In the genomic region with DNA sequence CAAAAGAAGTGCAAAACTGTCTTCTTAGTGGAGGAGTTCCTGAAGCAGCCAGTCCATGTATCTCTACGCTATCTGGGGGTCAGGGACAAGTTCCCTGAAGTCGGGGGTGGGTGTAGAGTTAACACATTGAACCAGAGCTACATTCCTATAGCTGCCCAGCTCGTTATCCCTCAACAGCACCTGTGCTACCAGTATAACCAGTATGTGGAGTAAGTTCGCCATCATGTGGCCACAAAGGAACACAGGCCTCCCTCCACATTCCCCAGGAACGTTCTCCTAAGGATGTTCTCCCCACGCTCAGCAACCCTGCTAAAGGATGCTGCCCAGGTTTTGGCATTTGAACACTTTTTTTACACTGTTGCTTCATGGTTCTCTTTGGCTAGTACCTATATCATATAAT, we compare ENCODE assay signal across 9 mouse cellular contexts. TPM values are rescaled to one million over a fixed set of nuclear protein-coding genes. Genes with fewer than 3 reads are reported as not detected.
DNase-seq lines count a peak whose midpoint lies in the region; ATAC-seq and TF ChIP-seq lines count a peak whose summit lies in the region.
"Had no signal": no experiment of that assay in that cellular context is flagged by ENCODE, and none has a peak within 500 bp of the region (broad histone marks: within the 10 kb centered on the region; RNA-seq: fewer than 3 reads in every experiment).

No protein-coding gene starts in this region.

- H3K36me3 ChIP-seq in hindbrain, embryonic 10.5 days: no peaks in the 10 kb centered on the region
- no peaks in the 10 kb centered on the region for H3K36me3 ChIP-seq in hindbrain, embryonic 12.5 days
- no peaks in the 10 kb centered on the region for H3K36me3 ChIP-seq in myocyte (ENCODE audit: control insufficient read depth, insufficient read depth)
- H3K36me3 ChIP-seq in intestine, embryonic 15.5 days: no peaks in the 10 kb centered on the region
- H3K36me3 ChIP-seq: midbrain, embryonic 12.5 days had no signal

- TF ChIP-seq POLR2A in myocyte (IDR thresholded peaks at IDR 0.05; ENCODE audit: insufficient read length, low read depth): no peak

- H3K9me3 ChIP-seq in hindbrain, embryonic 10.5 days: no peaks in the 10 kb centered on the region
- no peaks in the 10 kb centered on the region for H3K9me3 ChIP-seq in hindbrain, embryonic 12.5 days (replicated peaks)
- H3K9me3 ChIP-seq in intestine, embryonic 15.5 days: no peaks in the 10 kb centered on the region
- H3K9me3 ChIP-seq: midbrain, embryonic 12.5 days had no signal

- no peaks in the 10 kb centered on the region for H3K27me3 ChIP-seq in hindbrain, embryonic 10.5 days (ENCODE audit: insufficient read depth, poor library complexity, severe bottlenecking)
- H3K27me3 ChIP-seq in hindbrain, embryonic 12.5 days: no peaks in the 10 kb centered on the region
- H3K27me3 ChIP-seq in Patski: peaks cover 30% of the 10 kb centered on the region
- no peaks in the 10 kb centered on the region for H3K27me3 ChIP-seq in myocyte (ENCODE audit: control insufficient read depth, insufficient read depth, insufficient read length)
- H3K27me3 ChIP-seq in intestine, embryonic 15.5 days (replicated peaks): no peaks in the 10 kb centered on the region
- H3K27me3 ChIP-seq: midbrain, embryonic 12.5 days had no signal

- H3K4me1 ChIP-seq in hindbrain, embryonic 10.5 days (replicated peaks): no peaks in the 10 kb centered on the region
- H3K4me1 ChIP-seq in hindbrain, embryonic 12.5 days: no peaks in the 10 kb centered on the region
- no peaks in the 10 kb centered on the region for H3K4me1 ChIP-seq in intestine, embryonic 15.5 days (replicated peaks)
- H3K4me1 ChIP-seq: midbrain, embryonic 12.5 days had no signal

- H3K9ac ChIP-seq in hindbrain, embryonic 12.5 days: no peak overlapping the region
- no peak overlapping the region for H3K9ac ChIP-seq in intestine, embryonic 15.5 days
- H3K9ac ChIP-seq: midbrain, embryonic 12.5 days had no signal

- no peak overlapping the region for H3K4me2 ChIP-seq in hindbrain, embryonic 12.5 days (replicated peaks)
- no peak overlapping the region for H3K4me2 ChIP-seq in myocyte (ENCODE audit: low read depth)
- no peak overlapping the region for H3K4me2 ChIP-seq in intestine, embryonic 15.5 days (replicated peaks)
- H3K4me2 ChIP-seq: midbrain, embryonic 12.5 days had no signal

- in situ Hi-C loops in Patski (cut with MboI; ENCODE audit: low pct_unique_long_range_greater_than_20kb): no loop called here

- CTCF ChIA-PET in Patski (lab: Charles Lee): interaction anchor here (1.4 kb wide), 1 partner anchor 10 kb away, joined by 3 read pairs; no protein-coding TSS in a partner anchor

- 34% methylated on average over 6 of the region's 6 CpGs for WGBS in hindbrain, embryonic 10.5 days
- 20% methylated on average over 6 of the region's 6 CpGs for whole genome bisulfite sequencing in hindbrain, embryonic 12.5 days
- WGBS in intestine, embryonic 15.5 days: 27% methylated on average over 6 of the region's 6 CpGs

- no peak for ATAC-seq in hindbrain, embryonic 12.5 days (ENCODE audit: low FRiP score)
- no peak for ATAC-seq in Patski
- no peak for ATAC-seq in intestine, embryonic 15.5 days

- H3K4me3 ChIP-seq in hindbrain, embryonic 10.5 days: no peak overlapping the region
- no peak overlapping the region for H3K4me3 ChIP-seq in hindbrain, embryonic 12.5 days
- no peak overlapping the region for H3K4me3 ChIP-seq in myocyte
- H3K4me3 ChIP-seq in intestine, embryonic 15.5 days (replicated peaks): no peak overlapping the region
- H3K4me3 ChIP-seq: midbrain, embryonic 12.5 days had no signal

- H3K79me2 ChIP-seq in myocyte (ENCODE audit: control insufficient read depth, insufficient read depth): no peaks in the 10 kb centered on the region

- DNase-seq in hindbrain, embryonic 10.5 days (ENCODE audit: low spot score): peak; percentile 3
- DNase-seq in Patski (ENCODE audit: low read depth, low spot score): no peak
- DNase-seq in embryo, embryonic 10.5 days (ENCODE audit: low spot score): peak; percentile 32
- DNase-seq in layer of hippocampus, adult 8-10 months (ENCODE audit: low spot score in 2 of 2): peak; percentile 12 to 25
- DNase-seq in heart, adult 8-10 months (ENCODE audit: low spot score): no peak

- POLR2A ChIA-PET in Patski (lab: Charles Lee): no interaction called here

- peak; percentile 44 for TF ChIP-seq CTCF in Patski (IDR thresholded peaks at IDR 0.05)

- no peak overlapping the region for H3K27ac ChIP-seq in hindbrain, embryonic 10.5 days
- H3K27ac ChIP-seq in hindbrain, embryonic 12.5 days: no peak overlapping the region
- H3K27ac ChIP-seq in intestine, embryonic 15.5 days: no peak overlapping the region
- H3K27ac ChIP-seq: midbrain, embryonic 12.5 days had no signal

- H3ac ChIP-seq in myocyte (ENCODE audit: control insufficient read depth, insufficient read length): no peak overlapping the region

TF ChIP-seq in myocyte, 11 proteins besides CTCF, POLR2A, EP300 and RAD21:
- TF ChIP-seq MYOD1 (IDR thresholded peaks at IDR 0.05; ENCODE audit: control insufficient read depth in 1 of 3, insufficient read length in 2 of 3, low read depth in 2 of 3): peak in 2 of 3 experiments; percentile 13 to 39
- TF ChIP-seq E2F4 (IDR thresholded peaks at IDR 0.05; ENCODE audit: insufficient read depth): no peak

RNA-seq across cellular contexts. Expression of a gene that starts 46.8 kb away (rescaled TPM):
- 2.8 and 3.7 TPM in 2 replicates for polyA plus RNA-seq in hindbrain, embryonic 10.5 days (2016; fragmentation: Nextera tagmentation; extraction: Ambion mirVana)
- 8.8 and 11.2 TPM in 2 replicates for polyA plus RNA-seq in hindbrain, embryonic 12.5 days (2016; fragmentation: Nextera tagmentation; extraction: Ambion mirVana)
- not detected for polyA plus RNA-seq in Patski (2021)
- total RNA-seq in layer of hippocampus, adult 8-10 months (2022): under 1 TPM in 3 of 4 experiments, not detected in 1; 0.35 to 0.70 (median 0.64) TPM
- 0.06 TPM for polyA plus RNA-seq in myocyte (2012; fragmentation: generic; extraction: Trizol)
- 19.9 and 20.8 TPM in 2 replicates for polyA plus RNA-seq in intestine, embryonic 15.5 days (2015; fragmentation: Nextera tagmentation; extraction: Ambion mirVana)
- 1 to 10 TPM; 2.2 to 3.8 (median 3.2) TPM for total RNA-seq in heart, adult 8-10 months (2022)

Comparison
In these comparisons a context has a peak if more than half of its experiments do, and no peak if none do; other contexts are left out.
1. DNase-seq: peak in hindbrain, embryonic 10.5 days (single experiment), embryo, embryonic 10.5 days (single experiment) and layer of hippocampus, adult 8-10 months (2 of 2); none in Patski (single experiment) and heart, adult 8-10 months (single experiment).